Mouse (Mus musculus) embryonic facial prominence, embryonic 11.5 days (tissue): ENCODE results near the gene Pgc. TPM values are rescaled to one million over a fixed set of nuclear protein-coding genes. Genes with fewer than 3 reads are reported as not detected.

Experiments used
- ATAC-seq: fragments of 200-750 bp; cut with Nextera tagmentation; replicated peaks from 2 replicates; pipeline ENCODE4 v1.8.0; 2017; ENCODE audit warnings: low read depth; ENCODE audit not compliant: insufficient number of reproducible peaks, low FRiP score, low TSS enrichment
- DNase-seq: peaks from one replicate; pipeline ENCODE4 v3.0.0-alpha.2; 2015; ENCODE audit warnings: low spot score
- H3K27ac ChIP-seq: fragments of 300-500 bp; sonication (generic); replicated peaks from 2 replicates; pipeline ENCODE4 v1.5.1; 2014; ENCODE audit warnings: mild to moderate bottlenecking, low read depth, low read length, control low read depth
- H3K27me3 ChIP-seq: fragments of 300-500 bp; sonication (generic); 2 replicates; pipeline ENCODE4 v1.6.1; 2014; ENCODE audit warnings: mild to moderate bottlenecking, low read length, moderate library complexity, mixed read lengths; ENCODE audit not compliant: control insufficient read depth, insufficient read depth
- H3K36me3 ChIP-seq: fragments of 300-500 bp; sonication (generic); replicated peaks from 2 replicates; pipeline ENCODE4 v1.6.1; 2014; ENCODE audit warnings: low read depth, mild to moderate bottlenecking, low read length, moderate library complexity, mixed read lengths; ENCODE audit not compliant: control insufficient read depth, insufficient read depth
- H3K4me1 ChIP-seq: fragments of 300-500 bp; sonication (generic); 2 replicates; pipeline ENCODE4 v1.6.1; 2014; ENCODE audit warnings: low read length, mixed read lengths; ENCODE audit not compliant: control insufficient read depth, insufficient read depth
- H3K4me2 ChIP-seq: fragments of 300-500 bp; sonication (generic); 2 replicates; pipeline ENCODE4 v1.6.1; 2014; ENCODE audit warnings: low read depth, mild to moderate bottlenecking, control low read depth, low read length, moderate library complexity
- H3K4me3 ChIP-seq: fragments of 300-500 bp; sonication (generic); 2 replicates; pipeline ENCODE4 v1.5.1; 2014; ENCODE audit warnings: low read depth, low read length, control low read depth
- H3K9ac ChIP-seq: fragments of 300-500 bp; sonication (generic); replicated peaks from 2 replicates; pipeline ENCODE4 v1.6.1; 2014; ENCODE audit warnings: mild to moderate bottlenecking, control low read depth, low read length
- H3K9me3 ChIP-seq: fragments of 300-500 bp; sonication (generic); replicated peaks from 2 replicates; pipeline ENCODE4 v1.6.1; 2016; ENCODE audit warnings: mild to moderate bottlenecking, low read length, inconsistent platforms, mixed read lengths; ENCODE audit not compliant: control insufficient read depth
- WGBS: fragments of 180-500 bp; shearing (Covaris S2); extraction: QIAGEN DNeasy Blood & Tissue Kit; methylation state at CpG from one replicate; pipeline ENCODE4 v1.1.7; 2014; 5-methylcytosine and 5-hydroxymethylcytosine counted together
- polyA plus RNA-seq: library from polyadenylated mRNA; unstranded; fragments of >200 nt; fragmentation: Nextera tagmentation; extraction: Ambion mirVana; gene quantifications from 2 replicates; pipeline ENCODE4 v1.2.1, GENCODE M21; 2014

Pgc gene
- polyA plus RNA-seq, 1 experiment from 2014 or later: 0.15 TPM

DNA sequence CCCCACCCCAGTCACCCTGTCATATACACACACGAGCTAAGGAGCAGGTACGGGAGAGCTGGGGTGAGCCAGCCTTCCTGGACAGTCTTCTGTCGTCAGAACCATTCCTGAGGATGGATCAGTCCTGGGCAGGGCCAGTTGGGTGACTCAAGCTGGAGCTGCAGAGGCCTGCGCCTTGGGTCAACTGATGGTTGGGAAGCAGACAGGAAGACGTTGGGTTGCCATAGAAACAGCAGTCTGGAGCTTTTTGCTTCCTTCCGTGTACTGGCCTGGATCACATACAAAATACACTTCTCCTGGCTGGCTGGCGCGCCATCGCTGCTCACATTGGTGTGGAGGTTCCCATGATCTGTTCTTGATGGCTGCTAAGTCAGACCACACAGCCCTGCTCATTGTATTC lies 24.8 kb upstream of the Pgc start:
- no peak for ATAC-seq
- Histone ChIP-seq H3K9me3 (no peaks in the 10 kb centered on the region), H3K4me1 (no peaks in the 10 kb centered on the region), H3K36me3 (no peaks in the 10 kb centered on the region), H3K27me3 (no peaks in the 10 kb centered on the region; the same call in 1 of the 2 replicates), H3K27ac (no peak overlapping the region), H3K9ac (no peak overlapping the region), H3K4me2 (no peak overlapping the region), H3K4me3 (no peak overlapping the region)
- WGBS: 77% methylated on average over 9 of the region's 9 CpGs
- no peak for DNase-seq

GRCm38 (mm10) chr17:47702548-47703345 lies 23.9 kb upstream of the Pgc start:
- Histone ChIP-seq H3K4me1 (no peaks in the 10 kb centered on the region), H3K27me3 (no peaks in the 10 kb centered on the region; the same call in 1 of the 2 replicates), H3K27ac (no peak overlapping the region), H3K4me3 (no peak overlapping the region), H3K36me3 (no peaks in the 10 kb centered on the region), H3K9ac (no peak overlapping the region), H3K4me2 (no peak overlapping the region), H3K9me3 (no peaks in the 10 kb centered on the region)
- DNase-seq (no peak), ATAC-seq (no peak)
- WGBS: 30% methylated on average over 25 of the region's 28 CpGs

- no peak for ATAC-seq
- no peaks in the 10 kb centered on the region for H3K4me1 ChIP-seq
- no peaks in the 10 kb centered on the region for H3K36me3 ChIP-seq
- no peak for DNase-seq
- H3K27me3 ChIP-seq: no peaks in the 10 kb centered on the region; the same call in 1 of the 2 replicates
- WGBS: 22% methylated on average over 20 of the region's 20 CpGs
- no peak overlapping the region for H3K4me3 ChIP-seq
- H3K4me2 ChIP-seq: no peak overlapping the region
- H3K9me3 ChIP-seq: no peaks in the 10 kb centered on the region
- no peak overlapping the region for H3K27ac ChIP-seq
- no peak overlapping the region for H3K9ac ChIP-seq
Observed at GRCm38 (mm10) chr17:47703556-47703955, 23.1 kb upstream of the Pgc start.

DNA sequence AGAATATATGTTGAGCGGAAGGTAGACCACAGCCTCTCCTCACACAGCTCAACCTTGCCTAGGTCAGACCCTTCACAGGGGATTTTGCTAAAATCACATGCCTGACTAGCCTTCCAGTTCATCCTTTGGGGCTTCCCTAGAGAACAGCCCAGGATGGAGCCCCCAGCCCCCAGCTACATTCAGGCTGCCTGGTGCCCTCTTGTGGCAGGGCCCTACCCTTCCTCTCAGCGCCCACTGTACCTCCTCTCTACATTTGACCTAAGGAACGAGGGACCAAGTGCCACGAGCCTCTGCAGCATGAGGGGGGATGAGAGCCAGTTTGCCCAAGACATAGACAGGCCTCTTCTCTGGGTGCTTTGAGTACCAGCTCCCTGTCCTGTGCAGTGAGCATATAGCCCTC lies 21.9 kb upstream of the Pgc start:
- Histone ChIP-seq H3K36me3 (no peaks in the 10 kb centered on the region), H3K4me1 (no peaks in the 10 kb centered on the region), H3K9ac (no peak overlapping the region), H3K27me3 (no peaks in the 10 kb centered on the region; the same call in 1 of the 2 replicates), H3K4me3 (no peak overlapping the region), H3K9me3 (no peaks in the 10 kb centered on the region), H3K27ac (no peak overlapping the region), H3K4me2 (no peak overlapping the region)
- DNase-seq: no peak
- 85% methylated on average over 4 of the region's 4 CpGs for WGBS
- no peak for ATAC-seq

DNA sequence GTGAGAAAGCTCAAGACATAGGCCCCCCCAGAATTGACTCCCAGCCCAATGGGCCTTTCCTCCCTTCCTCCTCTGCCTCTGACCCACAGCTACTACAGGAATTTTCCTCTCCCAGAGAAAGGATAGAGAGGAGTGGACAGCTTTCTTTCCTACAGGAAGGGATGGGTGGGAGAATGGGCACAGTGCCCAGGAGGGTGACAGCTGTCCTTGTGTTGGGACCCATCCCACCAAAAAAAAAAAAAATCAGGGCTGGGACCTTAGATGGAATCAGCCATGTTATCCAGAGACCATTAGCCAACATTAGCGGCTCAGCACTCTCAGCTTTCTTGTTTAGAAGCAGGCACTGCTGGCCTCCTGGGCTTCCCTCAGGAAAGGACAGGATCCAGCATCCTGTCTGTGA lies 20.4 kb upstream of the Pgc start:
- Histone ChIP-seq H3K4me1 (no peaks in the 10 kb centered on the region), H3K27ac (no peak overlapping the region), H3K4me2 (no peak overlapping the region), H3K36me3 (no peaks in the 10 kb centered on the region), H3K4me3 (no peak overlapping the region), H3K9ac (no peak overlapping the region), H3K27me3 (no peaks in the 10 kb centered on the region; the same call in 1 of the 2 replicates), H3K9me3 (no peaks in the 10 kb centered on the region)
- no peak for DNase-seq
- ATAC-seq: no peak
- 59% methylated on average over 1 of the region's 1 CpGs for WGBS

GRCm38 (mm10) chr17:47707961-47708360 lies 18.7 kb upstream of the Pgc start:
- Histone ChIP-seq H3K9me3 (no peaks in the 10 kb centered on the region), H3K9ac (no peak overlapping the region), H3K27me3 (no peaks in the 10 kb centered on the region; the same call in 1 of the 2 replicates), H3K36me3 (no peaks in the 10 kb centered on the region), H3K4me1 (no peaks in the 10 kb centered on the region), H3K27ac (no peak overlapping the region), H3K4me3 (no peak overlapping the region), H3K4me2 (no peak overlapping the region)
- 86% methylated on average over 3 of the region's 3 CpGs for WGBS
- DNase-seq (no peak), ATAC-seq (no peak)

DNA sequence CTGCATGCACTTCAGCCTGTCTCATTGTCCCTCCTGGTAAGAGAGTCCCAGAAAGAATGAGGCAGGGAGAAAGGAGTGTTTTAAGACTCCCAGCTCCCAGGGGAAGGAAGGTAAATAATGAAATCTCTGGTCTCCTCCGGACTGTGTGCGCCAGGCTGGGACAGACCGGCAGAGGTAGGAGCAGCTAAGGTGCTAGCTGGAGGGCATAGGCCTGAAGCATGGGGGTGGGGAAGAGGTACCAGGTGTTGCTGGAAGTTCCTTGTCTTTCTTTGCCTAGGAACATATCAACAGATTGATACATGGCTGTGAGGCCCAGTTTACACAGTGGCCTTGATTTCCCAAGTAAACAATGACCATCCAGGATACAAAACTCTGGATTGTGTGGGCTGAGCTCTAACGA lies 17.7 kb upstream of the Pgc start:
- 73% methylated on average over 4 of the region's 4 CpGs for WGBS
- no peaks in the 10 kb centered on the region for H3K36me3 ChIP-seq

DNA sequence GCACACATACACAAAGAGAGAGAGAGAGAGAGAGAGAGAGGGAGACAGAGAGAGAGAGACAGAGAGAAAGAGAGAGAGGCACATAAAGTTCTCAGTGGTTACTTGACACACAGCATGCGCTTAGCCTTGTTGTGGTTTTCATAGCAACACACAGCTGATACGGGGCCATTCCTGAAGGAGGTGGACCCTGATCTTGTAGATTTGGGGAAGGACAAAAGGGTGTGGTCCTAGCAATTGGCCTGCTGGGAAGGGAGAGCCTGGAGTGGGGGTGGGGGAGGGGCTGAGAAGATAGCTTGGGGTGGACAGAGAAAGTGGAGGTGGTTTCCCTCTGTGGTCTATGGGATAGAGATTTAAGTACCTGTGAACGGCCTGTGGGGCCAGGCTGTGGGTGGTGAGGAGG lies 16.6 kb upstream of the Pgc start:
- whole genome bisulfite sequencing: 76% methylated on average over 3 of the region's 3 CpGs
- H3K4me2 ChIP-seq: no peak overlapping the region
- no peaks in the 10 kb centered on the region for H3K9me3 ChIP-seq
- no peak overlapping the region for H3K27ac ChIP-seq
- no peak for ATAC-seq
- no peak overlapping the region for H3K9ac ChIP-seq
- H3K4me3 ChIP-seq: no peak overlapping the region
- DNase-seq: no peak
- no peaks in the 10 kb centered on the region for H3K4me1 ChIP-seq
- H3K27me3 ChIP-seq: no peaks in the 10 kb centered on the region
- H3K36me3 ChIP-seq: no peaks in the 10 kb centered on the region

More for the DNA sequence above, 17.7 kb upstream of the Pgc start:
- Histone ChIP-seq H3K27ac (no peak overlapping the region), H3K9ac (no peak overlapping the region), H3K4me3 (no peak overlapping the region), H3K27me3 (no peaks in the 10 kb centered on the region), H3K9me3 (no peaks in the 10 kb centered on the region), H3K4me2 (no peak overlapping the region), H3K4me1 (no peaks in the 10 kb centered on the region)
- DNase-seq (no peak), ATAC-seq (no peak)
